Mouse (Mus musculus) mouse trophoblast stem cell (cell line): ENCODE data around the gene Ppp1cc.
"Not testable (repeated sequence)": the region's sequence is repeated elsewhere in the genome, so short reads cannot be mapped to it uniquely, and the experiment has no call there.

Experiments
- in situ Hi-C, 2 experiments: fragments of 300-500 bp; cut with MseI, MboI; formaldehyde crosslinking; loops; 2 replicates in 1 of 2; 3 replicates in 1 of 2; pipeline ENCODE4 v1.15.1; 2025

Ppp1cc gene

GRCm38 (mm10) chr5:122165233-122165915, 7.3 kb downstream of the Ppp1cc start:
- in situ Hi-C loops, result no loop called here

DNA sequence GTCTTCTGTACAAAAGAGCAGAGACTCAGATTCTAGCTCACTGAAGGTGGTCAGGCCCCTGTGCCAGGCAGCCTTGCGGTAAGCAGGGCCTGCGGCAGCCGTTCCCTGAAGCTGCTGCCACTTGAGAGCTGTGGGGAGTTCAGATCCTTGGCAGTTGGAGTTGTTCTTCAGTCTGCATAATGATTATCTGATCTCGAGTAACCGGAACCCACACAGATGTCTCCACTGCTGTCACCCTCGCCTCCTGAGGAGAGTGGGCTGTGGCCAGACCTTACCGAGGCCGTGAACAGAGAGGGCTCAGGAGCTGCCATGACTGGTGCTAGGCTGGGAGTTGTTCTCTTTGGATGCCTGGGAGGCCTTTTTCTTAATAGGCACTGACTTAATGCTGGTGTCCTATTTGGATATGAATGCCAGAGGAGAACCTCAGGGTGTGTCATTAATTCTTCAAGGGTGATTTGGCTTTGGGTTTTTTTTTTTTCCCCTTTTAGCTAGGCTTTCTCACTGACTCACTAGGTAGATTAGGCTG, 8.6 kb downstream of the Ppp1cc start:
- in situ Hi-C loops, result no loop called here

- in situ Hi-C loops, result no loop called here
Measured at GRCm38 (mm10) chr5:122168344-122169069, 10.4 kb downstream of the Ppp1cc start.

GRCm38 (mm10) chr5:122171058-122171457, 13.0 kb downstream of the Ppp1cc start:
- in situ Hi-C loops, result no loop called here

DNA sequence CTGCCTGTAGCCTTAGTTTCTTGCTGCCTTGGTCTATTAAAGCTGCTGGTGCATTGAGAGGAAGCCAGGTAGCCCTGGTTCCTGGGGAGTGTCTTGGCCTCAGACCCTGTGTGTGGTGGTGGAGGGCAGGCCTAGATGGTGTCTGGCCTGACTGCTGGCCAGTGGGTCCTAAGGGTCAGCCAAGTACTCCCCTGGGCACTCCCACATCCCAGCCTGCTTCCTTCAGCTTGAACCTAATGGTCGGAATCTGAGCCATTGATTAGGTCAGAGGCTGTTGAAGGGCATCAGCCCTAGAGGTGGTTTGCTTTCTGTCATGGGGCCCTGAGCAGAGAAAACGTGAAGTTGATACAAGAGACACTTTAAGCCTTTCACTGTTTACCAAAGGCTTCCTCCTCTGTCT, 17.3 kb downstream of the Ppp1cc start:
- in situ Hi-C loops, result no loop called here

GRCm38 (mm10) chr5:122175961-122176360, 17.9 kb downstream of the Ppp1cc start:
- in situ Hi-C loops, result no loop called here

DNA sequence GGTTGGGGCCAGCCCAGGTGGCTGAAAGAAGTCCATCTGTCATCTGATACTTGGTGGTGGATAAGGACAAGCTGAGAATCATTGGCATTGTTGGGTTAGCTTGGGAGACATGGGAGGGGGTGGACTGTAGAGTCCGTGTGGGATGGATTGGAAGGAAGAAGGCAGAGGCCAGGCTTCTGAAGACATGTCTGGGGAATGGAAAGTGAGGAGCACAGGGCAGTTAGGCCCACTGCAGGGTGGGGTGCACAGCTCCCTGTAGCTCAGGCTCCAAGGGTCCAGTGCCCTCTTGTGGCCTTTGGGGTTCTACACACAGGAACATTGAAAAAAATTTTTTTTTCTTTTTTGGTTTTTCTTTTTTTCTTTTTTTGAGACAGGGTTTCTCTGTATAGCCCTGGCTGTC, 18.3 kb downstream of the Ppp1cc start:
- in situ Hi-C loops, result no loop called here

DNA sequence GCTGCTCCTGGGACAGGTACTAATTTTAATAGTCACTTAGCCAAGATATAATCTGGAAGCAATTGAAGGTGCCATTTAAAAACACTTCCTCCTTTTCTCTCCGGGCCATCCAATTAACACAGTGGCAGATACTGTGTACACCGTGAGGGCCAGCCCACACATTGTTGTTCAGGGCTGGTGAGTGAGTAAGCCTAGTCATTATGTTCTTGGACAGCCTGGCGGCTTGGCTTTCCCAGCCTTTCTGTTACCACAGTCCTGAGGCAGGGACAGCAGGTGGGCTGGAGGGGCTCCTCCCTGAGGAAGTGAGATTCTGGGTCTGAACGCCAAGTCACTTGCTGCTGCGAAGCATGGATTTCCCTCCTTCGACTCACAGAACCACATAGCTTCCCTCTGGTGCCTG, 21.6 kb downstream of the Ppp1cc start:
- in situ Hi-C loops, result no loop called here

GRCm38 (mm10) chr5:122184283-122184806, 26.3 kb downstream of the Ppp1cc start:
- in situ Hi-C loops, result no loop called here

- in situ Hi-C loops, result not testable (repeated sequence)
Measured at GRCm38 (mm10) chr5:122184858-122185257, 26.8 kb downstream of the Ppp1cc start.

DNA sequence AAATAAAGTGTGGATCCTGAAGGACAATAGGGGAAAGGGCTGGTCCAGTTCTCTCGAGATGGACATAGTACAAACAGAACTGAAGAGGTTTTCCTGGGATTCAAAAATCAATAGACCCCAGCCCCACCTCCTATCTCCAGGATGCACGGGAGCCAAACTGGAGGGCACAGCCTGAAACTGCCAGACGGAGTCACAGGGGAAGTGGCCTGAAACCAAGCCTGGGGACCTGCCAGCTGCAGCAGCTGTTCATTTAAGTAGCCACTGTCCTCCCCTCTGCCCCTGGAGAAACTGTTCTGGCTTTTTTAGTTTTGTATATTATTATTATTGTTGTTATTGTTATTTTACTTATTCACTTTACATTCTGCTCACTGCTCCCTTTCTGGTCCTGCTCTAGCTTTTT, 31.0 kb downstream of the Ppp1cc start:
- in situ Hi-C loops, result no loop called here

DNA sequence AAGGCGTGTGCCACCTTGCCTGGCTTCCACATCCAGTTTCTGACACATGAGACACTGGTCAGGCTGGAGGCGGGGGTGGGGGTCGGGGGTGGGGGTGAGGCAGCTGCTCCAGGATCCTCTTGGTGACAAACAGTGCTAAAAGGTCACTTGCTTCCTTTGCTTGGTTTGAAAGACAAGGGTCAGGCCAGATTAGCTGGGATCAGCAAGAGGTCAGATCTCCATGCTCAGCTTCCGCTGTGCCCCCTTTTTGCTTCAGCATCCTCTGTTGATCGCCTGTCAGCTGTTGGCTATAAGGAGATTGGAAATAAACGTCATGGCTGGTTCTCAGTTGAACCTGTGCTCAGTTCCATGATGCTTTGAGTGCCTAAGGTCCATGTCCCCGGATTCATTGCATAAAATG, 32.4 kb downstream of the Ppp1cc start:
- in situ Hi-C loops, result no loop called here

DNA sequence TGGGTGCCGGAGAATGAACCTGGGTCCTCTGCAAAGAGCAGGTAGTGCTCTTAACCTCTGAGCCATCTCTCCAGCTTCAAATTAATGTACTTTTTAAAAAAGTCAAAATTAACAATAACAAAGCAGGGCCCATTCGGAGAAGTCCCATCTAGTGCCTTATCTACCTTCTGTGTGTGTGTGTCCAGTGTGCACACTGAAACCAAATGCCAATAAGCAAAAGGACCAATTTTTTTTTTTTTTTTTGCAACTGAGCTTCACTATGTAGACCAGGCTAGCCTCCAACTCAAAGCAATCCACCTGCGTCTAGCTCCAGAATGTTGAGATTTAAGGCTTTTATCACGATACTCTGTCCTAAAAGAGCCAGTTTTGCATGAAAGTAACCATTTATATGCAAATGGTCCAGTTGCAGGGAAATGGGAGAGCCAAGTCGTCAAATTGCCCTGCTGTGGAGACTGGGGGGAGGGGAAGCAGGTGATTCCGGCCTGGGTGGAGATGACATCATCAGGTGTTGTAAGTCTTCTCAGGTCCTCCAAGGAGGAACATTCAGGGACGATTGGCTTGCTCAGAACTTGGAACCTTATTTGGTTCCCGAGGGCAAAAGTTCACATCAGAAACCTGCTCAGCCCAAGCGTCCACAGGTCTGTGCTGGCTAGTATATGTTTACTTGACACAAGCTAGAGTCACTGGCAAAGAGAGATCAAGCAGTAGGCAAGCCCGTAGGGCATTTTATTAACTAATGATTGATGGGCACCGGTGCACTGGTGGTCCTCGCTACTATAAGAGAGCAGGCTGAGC, 33.4 kb downstream of the Ppp1cc start:
- in situ Hi-C loops, result no loop called here

- in situ Hi-C loops, result no loop called here
Measured at GRCm38 (mm10) chr5:122192347-122192746, 34.3 kb downstream of the Ppp1cc start.

GRCm38 (mm10) chr5:122200872-122201271, 42.8 kb downstream of the Ppp1cc start:
- in situ Hi-C loops, result no loop called here

- in situ Hi-C loops, result no loop called here
Measured at GRCm38 (mm10) chr5:122201904-122202303, 43.8 kb downstream of the Ppp1cc start.

DNA sequence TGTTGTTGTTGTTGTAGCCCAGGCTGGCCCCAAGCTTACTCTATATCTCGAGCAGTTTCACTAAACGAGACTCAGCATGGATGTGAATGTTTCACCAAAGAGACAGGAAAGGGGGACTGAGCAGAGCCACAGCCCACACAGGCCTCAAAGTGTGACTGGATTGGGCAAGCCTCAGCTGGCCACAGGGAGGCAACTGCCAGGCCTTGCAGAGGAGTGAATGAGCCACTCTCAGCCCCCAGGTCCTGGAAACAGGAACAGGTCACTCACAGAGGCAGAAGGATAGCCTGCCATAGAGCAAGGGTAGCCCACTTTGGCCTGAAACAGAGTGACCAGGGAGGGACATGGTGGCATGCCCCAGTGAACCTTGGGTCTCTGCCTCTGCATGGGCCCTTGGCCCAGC, 46.1 kb downstream of the Ppp1cc start:
- in situ Hi-C loops, result no loop called here

GRCm38 (mm10) chr5:122206475-122206874, 48.4 kb downstream of the Ppp1cc start, which contains the start of gene Hvcn1:
Gene Hvcn1, plus strand, starts transcription at chr5:122206804.
- in situ Hi-C loops, result no loop called here

DNA sequence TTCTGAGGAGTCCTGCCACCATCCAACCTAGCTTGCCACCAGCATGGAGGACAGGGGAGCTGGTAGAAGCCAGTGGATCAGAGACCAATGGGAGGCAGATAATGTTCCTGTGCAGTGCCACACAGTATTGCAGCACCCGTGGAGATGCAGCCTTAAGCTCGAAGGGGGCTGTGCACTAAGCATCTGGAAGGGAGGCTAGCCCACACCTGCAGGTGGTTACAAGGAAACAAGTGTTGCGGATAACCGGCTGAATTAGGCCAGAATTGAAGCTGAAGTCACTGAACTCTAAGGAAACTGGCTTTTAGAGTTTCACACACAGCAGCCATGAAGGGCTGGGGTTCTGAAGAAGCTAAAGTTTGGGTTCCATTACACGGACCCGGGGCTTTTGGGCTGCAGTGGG, 50.8 kb downstream of the Ppp1cc start:
- in situ Hi-C loops, result no loop called here

GRCm38 (mm10) chr5:122209591-122210368, 51.7 kb downstream of the Ppp1cc start:
- in situ Hi-C loops, result no loop called here

- in situ Hi-C loops, result no loop called here
Measured at GRCm38 (mm10) chr5:122210890-122211289, 52.8 kb downstream of the Ppp1cc start.
